Mouse (Mus musculus): ENCODE results near the gene Pithd1. TPM values are rescaled to one million over a fixed set of nuclear protein-coding genes. Genes with fewer than 3 reads are reported as not detected.

Gene Pithd1
- polyA plus RNA-seq, 1 experiment = 35.2 TPM

GRCm38 (mm10) chr4:135970585-135970984, 16.5 kb downstream of the Pithd1 start:
- no peaks in the 10 kb centered on the region for H3K27me3 ChIP-seq (ENCODE audit: control insufficient read depth, insufficient read depth, insufficient read length)
- peaks cover 9% of the 10 kb centered on the region for H3K36me3 ChIP-seq (ENCODE audit: control insufficient read depth, insufficient read depth)
- peak overlapping the region; percentile 81 for H3K4me3 ChIP-seq
- no peak overlapping the region for H3ac ChIP-seq (ENCODE audit: control insufficient read depth, insufficient read length)
- peaks cover 14% of the 10 kb centered on the region for H3K79me2 ChIP-seq (ENCODE audit: control insufficient read depth, insufficient read depth)
- TF ChIP-seq POLR2AphosphoS2 (IDR thresholded peaks at IDR 0.05; ENCODE audit: insufficient read length, low read depth) = no peak
- TF ChIP-seq USF1 (IDR thresholded peaks at IDR 0.05; ENCODE audit: low read depth) = no peak
- no peak for TF ChIP-seq TCF12 (IDR thresholded peaks at IDR 0.05; ENCODE audit: insufficient read depth, poor library complexity, severe bottlenecking)
- no peak for TF ChIP-seq SRF (IDR thresholded peaks at IDR 0.05; ENCODE audit: control insufficient read depth, insufficient read length, low read depth)
- TF ChIP-seq POLR2A (IDR thresholded peaks at IDR 0.05; ENCODE audit: insufficient read length, low read depth) = no peak
- TF ChIP-seq REST (IDR thresholded peaks at IDR 0.05; ENCODE audit: insufficient read depth, insufficient read length) = no peak
- no peak for TF ChIP-seq E2F4 (IDR thresholded peaks at IDR 0.05; ENCODE audit: insufficient read depth)
- TF ChIP-seq MYOD1 (IDR thresholded peaks at IDR 0.05; ENCODE audit: control insufficient read depth in 1 of 3, insufficient read length in 2 of 3, low read depth in 2 of 3) = no peak
- TF ChIP-seq MYOG (IDR thresholded peaks at IDR 0.05; ENCODE audit: control insufficient read depth in 1 of 3, insufficient read depth in 1 of 3, insufficient read length in 2 of 3, low read depth in 2 of 3) = no peak
- no peak for TF ChIP-seq CEBPB (IDR thresholded peaks at IDR 0.05; ENCODE audit: insufficient read depth, poor library complexity, severe bottlenecking)
- no peak for TF ChIP-seq TCF3 (IDR thresholded peaks at IDR 0.05; ENCODE audit: insufficient read length, low read depth)
- TF ChIP-seq MAX (IDR thresholded peaks at IDR 0.05; ENCODE audit: low read depth) = no peak
- no peak overlapping the region for H3K4me2 ChIP-seq (ENCODE audit: low read depth)

- Histone ChIP-seq H3ac (ENCODE audit: control insufficient read depth, insufficient read length) (no peak overlapping the region), H3K79me2 (ENCODE audit: control insufficient read depth, insufficient read depth) (peaks cover 14% of the 10 kb centered on the region), H3K27me3 (ENCODE audit: control insufficient read depth, insufficient read depth, insufficient read length) (no peaks in the 10 kb centered on the region), H3K4me3 (no peak overlapping the region), H3K4me2 (ENCODE audit: low read depth) (no peak overlapping the region), H3K36me3 (ENCODE audit: control insufficient read depth, insufficient read depth) (no peaks in the 10 kb centered on the region)
- no peak for TF ChIP-seq MAX (IDR thresholded peaks at IDR 0.05; ENCODE audit: low read depth)
- TF ChIP-seq POLR2AphosphoS2 (IDR thresholded peaks at IDR 0.05; ENCODE audit: insufficient read length, low read depth) = peak; percentile 35
Measured at GRCm38 (mm10) chr4:135969070-135969750, 17.9 kb downstream of the Pithd1 start.

GRCm38 (mm10) chr4:135968271-135968869, 18.7 kb downstream of the Pithd1 start:
- no peak overlapping the region for H3K4me2 ChIP-seq (ENCODE audit: low read depth)
- H3K36me3 ChIP-seq (ENCODE audit: control insufficient read depth, insufficient read depth) = no peaks in the 10 kb centered on the region
- peaks cover 14% of the 10 kb centered on the region for H3K79me2 ChIP-seq (ENCODE audit: control insufficient read depth, insufficient read depth)
- TF ChIP-seq MAX (IDR thresholded peaks at IDR 0.05; ENCODE audit: low read depth) (no peak), MYOD1 (IDR thresholded peaks at IDR 0.05; ENCODE audit: control insufficient read depth in 1 of 3, insufficient read length in 2 of 3, low read depth in 2 of 3) (no peak), CEBPB (IDR thresholded peaks at IDR 0.05; ENCODE audit: insufficient read depth, poor library complexity, severe bottlenecking) (no peak), REST (IDR thresholded peaks at IDR 0.05; ENCODE audit: insufficient read depth, insufficient read length) (no peak), TCF3 (IDR thresholded peaks at IDR 0.05; ENCODE audit: insufficient read length, low read depth) (no peak)
- no peaks in the 10 kb centered on the region for H3K27me3 ChIP-seq (ENCODE audit: control insufficient read depth, insufficient read depth, insufficient read length)
- H3K4me3 ChIP-seq = no peak overlapping the region
- H3ac ChIP-seq (ENCODE audit: control insufficient read depth, insufficient read length) = no peak overlapping the region

- Histone ChIP-seq H3K4me3 (no peak overlapping the region), H3K4me2 (ENCODE audit: low read depth) (no peak overlapping the region), H3K36me3 (ENCODE audit: control insufficient read depth, insufficient read depth) (no peaks in the 10 kb centered on the region), H3K27me3 (ENCODE audit: control insufficient read depth, insufficient read depth, insufficient read length) (no peaks in the 10 kb centered on the region), H3ac (ENCODE audit: control insufficient read depth, insufficient read length) (no peak overlapping the region), H3K79me2 (ENCODE audit: control insufficient read depth, insufficient read depth) (peaks cover 14% of the 10 kb centered on the region)
- TF ChIP-seq MYOD1 (IDR thresholded peaks at IDR 0.05; ENCODE audit: control insufficient read depth in 1 of 3, insufficient read length in 2 of 3, low read depth in 2 of 3) (no peak), POLR2AphosphoS2 (IDR thresholded peaks at IDR 0.05; ENCODE audit: insufficient read length, low read depth) (no peak), TCF3 (IDR thresholded peaks at IDR 0.05; ENCODE audit: insufficient read length, low read depth) (no peak), POLR2A (IDR thresholded peaks at IDR 0.05; ENCODE audit: insufficient read length, low read depth) (no peak), USF1 (IDR thresholded peaks at IDR 0.05; ENCODE audit: low read depth) (no peak)
Measured at GRCm38 (mm10) chr4:135967086-135967760, 19.8 kb downstream of the Pithd1 start.

- H3ac ChIP-seq (ENCODE audit: control insufficient read depth, insufficient read length) = no peak overlapping the region
- H3K79me2 ChIP-seq (ENCODE audit: control insufficient read depth, insufficient read depth) = peaks cover 4% of the 10 kb centered on the region
- no peak overlapping the region for H3K4me2 ChIP-seq (ENCODE audit: low read depth)
- H3K27me3 ChIP-seq (ENCODE audit: control insufficient read depth, insufficient read depth, insufficient read length) = no peaks in the 10 kb centered on the region
- TF ChIP-seq USF1 (IDR thresholded peaks at IDR 0.05; ENCODE audit: low read depth) (no peak), POLR2A (IDR thresholded peaks at IDR 0.05; ENCODE audit: insufficient read length, low read depth) (no peak), MAX (IDR thresholded peaks at IDR 0.05; ENCODE audit: low read depth) (no peak), SRF (IDR thresholded peaks at IDR 0.05; ENCODE audit: control insufficient read depth, insufficient read length, low read depth) (no peak), MYOG (IDR thresholded peaks at IDR 0.05; ENCODE audit: control insufficient read depth in 1 of 3, insufficient read depth in 1 of 3, insufficient read length in 2 of 3, low read depth in 2 of 3) (no peak), REST (IDR thresholded peaks at IDR 0.05; ENCODE audit: insufficient read depth, insufficient read length) (no peak), POLR2AphosphoS2 (IDR thresholded peaks at IDR 0.05; ENCODE audit: insufficient read length, low read depth) (no peak), TCF12 (IDR thresholded peaks at IDR 0.05; ENCODE audit: insufficient read depth, poor library complexity, severe bottlenecking) (no peak), CEBPB (IDR thresholded peaks at IDR 0.05; ENCODE audit: insufficient read depth, poor library complexity, severe bottlenecking) (no peak), TCF3 (IDR thresholded peaks at IDR 0.05; ENCODE audit: insufficient read length, low read depth) (no peak), E2F4 (IDR thresholded peaks at IDR 0.05; ENCODE audit: insufficient read depth) (no peak), MYOD1 (IDR thresholded peaks at IDR 0.05; ENCODE audit: control insufficient read depth in 1 of 3, insufficient read length in 2 of 3, low read depth in 2 of 3) (no peak)
- no peaks in the 10 kb centered on the region for H3K36me3 ChIP-seq (ENCODE audit: control insufficient read depth, insufficient read depth)
- H3K4me3 ChIP-seq = no peak overlapping the region
Measured at GRCm38 (mm10) chr4:135966283-135966682, 20.8 kb downstream of the Pithd1 start.

All from myocyte (in vitro differentiated cells).